ENCODE assay signal across 13 mouse cellular contexts in genomic region chr5:113991141-113991540, GRCm38 (mm10). TPM values are rescaled to one million over a fixed set of nuclear protein-coding genes. Genes with fewer than 3 reads are reported as not detected.
DNase-seq lines count a peak whose midpoint lies in the region; ATAC-seq and TF ChIP-seq lines count a peak whose summit lies in the region.
"Had no signal": no experiment of that assay in that cellular context is flagged by ENCODE, and none has a peak within 500 bp of the region (broad histone marks: within the 10 kb centered on the region; RNA-seq: fewer than 3 reads in every experiment).

No protein-coding gene starts in this region.

- H3K27ac ChIP-seq in forebrain, embryonic 15.5 days (replicated peaks): no peak overlapping the region
- no peak overlapping the region for H3K27ac ChIP-seq in forebrain, embryonic 11.5 days (ENCODE audit: low read depth, low read length)
- H3K27ac ChIP-seq in liver, embryonic 11.5 days (ENCODE audit: low read depth, low read length): no peak overlapping the region
- H3K27ac ChIP-seq in forebrain, embryonic 16.5 days (ENCODE audit: low read length): no peak overlapping the region
- no peak overlapping the region for H3K27ac ChIP-seq in thymus, adult 2 months (ENCODE audit: control insufficient read depth, insufficient read depth, low read length)

- no peak overlapping the region for H3K9ac ChIP-seq in forebrain, embryonic 15.5 days (replicated peaks)
- H3K9ac ChIP-seq in forebrain, embryonic 11.5 days (ENCODE audit: low read length): no peak overlapping the region; the same call in 1 of the 2 replicates
- H3K9ac ChIP-seq in liver, embryonic 11.5 days (ENCODE audit: low read depth, low read length): no peak overlapping the region
- H3K9ac ChIP-seq in forebrain, embryonic 16.5 days (replicated peaks; ENCODE audit: low read depth, low read length): no peak overlapping the region

- no peaks in the 10 kb centered on the region for H3K27me3 ChIP-seq in forebrain, embryonic 15.5 days
- no peaks in the 10 kb centered on the region for H3K27me3 ChIP-seq in forebrain, embryonic 11.5 days (ENCODE audit: control insufficient read depth, insufficient read depth, low read length)
- H3K27me3 ChIP-seq in liver, embryonic 11.5 days (replicated peaks; ENCODE audit: control insufficient read depth, insufficient read depth, low read length): no peaks in the 10 kb centered on the region
- no peaks in the 10 kb centered on the region for H3K27me3 ChIP-seq in forebrain, embryonic 16.5 days (replicated peaks; ENCODE audit: control insufficient read depth, insufficient read depth, low read length)
- no peaks in the 10 kb centered on the region for H3K27me3 ChIP-seq in myocyte (ENCODE audit: control insufficient read depth, insufficient read depth, insufficient read length)
- H3K27me3 ChIP-seq in thymus, adult 2 months (ENCODE audit: control insufficient read depth, insufficient read depth, low read length): no peaks in the 10 kb centered on the region; the same call in 1 of the 2 replicates

- H3K4me2 ChIP-seq in forebrain, embryonic 15.5 days (replicated peaks): peak overlapping the region; percentile 70
- H3K4me2 ChIP-seq in forebrain, embryonic 11.5 days (ENCODE audit: low read depth, low read length, severe bottlenecking): no peak overlapping the region
- H3K4me2 ChIP-seq in liver, embryonic 11.5 days: peak overlapping the region; percentile 6; the same call in 1 of the 2 replicates
- peak overlapping the region; percentile 78; the same call in 1 of the 2 replicates for H3K4me2 ChIP-seq in forebrain, embryonic 16.5 days (ENCODE audit: low read length)
- H3K4me2 ChIP-seq in myocyte (ENCODE audit: low read depth): peak overlapping the region; percentile 99

- TF ChIP-seq CTCF in thymus, adult 2 months (IDR thresholded peaks at IDR 0.05; ENCODE audit: borderline replicate concordance, control insufficient read depth, extremely low read depth, insufficient read depth, low read length, poor library complexity): no peak

- whole genome bisulfite sequencing in forebrain, embryonic 15.5 days: 75% methylated on average over 7 of the region's 7 CpGs
- WGBS in forebrain, embryonic 11.5 days: 78% methylated on average over 7 of the region's 7 CpGs
- WGBS in liver, embryonic 11.5 days: 65% methylated on average over 7 of the region's 7 CpGs
- WGBS in forebrain, embryonic 16.5 days: 67% methylated on average over 7 of the region's 7 CpGs
- WGBS in thymus, adult 2 months: 90% methylated on average over 7 of the region's 7 CpGs

- 0 out of 2 replicates have a peak, but pooled peaks cover 4% of the 10 kb centered on the region for H3K36me3 ChIP-seq in forebrain, embryonic 15.5 days
- no peaks in the 10 kb centered on the region for H3K36me3 ChIP-seq in forebrain, embryonic 11.5 days (ENCODE audit: control insufficient read depth, insufficient read depth, low read length)
- H3K36me3 ChIP-seq in liver, embryonic 11.5 days (ENCODE audit: control insufficient read depth, insufficient read depth, low read length): no peaks in the 10 kb centered on the region
- H3K36me3 ChIP-seq in forebrain, embryonic 16.5 days (ENCODE audit: control insufficient read depth, insufficient read depth): peaks cover 2% of the 10 kb centered on the region; the same call in 1 of the 2 replicates
- H3K36me3 ChIP-seq in myocyte (ENCODE audit: control insufficient read depth, insufficient read depth): no peaks in the 10 kb centered on the region
- no peaks in the 10 kb centered on the region for H3K36me3 ChIP-seq in thymus, adult 2 months (ENCODE audit: control insufficient read depth, insufficient read depth, low read length)

- H3K4me3 ChIP-seq in forebrain, embryonic 15.5 days: no peak overlapping the region
- H3K4me3 ChIP-seq in forebrain, embryonic 11.5 days (ENCODE audit: low read depth, low read length): no peak overlapping the region
- H3K4me3 ChIP-seq in liver, embryonic 11.5 days (ENCODE audit: low read depth, low read length): no peak overlapping the region
- no peak overlapping the region for H3K4me3 ChIP-seq in forebrain, embryonic 16.5 days (replicated peaks; ENCODE audit: low read length)
- H3K4me3 ChIP-seq in myocyte: no peak overlapping the region
- no peak overlapping the region for H3K4me3 ChIP-seq in thymus, adult 2 months (ENCODE audit: control insufficient read depth, insufficient read depth, low read length)

- peaks cover 40% of the 10 kb centered on the region for H3K4me1 ChIP-seq in forebrain, embryonic 15.5 days
- peaks cover 7% of the 10 kb centered on the region; the same call in 1 of the 2 replicates for H3K4me1 ChIP-seq in forebrain, embryonic 11.5 days (replicated peaks; ENCODE audit: control insufficient read depth, insufficient read depth, low read length)
- peaks cover 48% of the 10 kb centered on the region for H3K4me1 ChIP-seq in liver, embryonic 11.5 days (replicated peaks; ENCODE audit: control insufficient read depth, insufficient read depth, low read length)
- peaks cover 41% of the 10 kb centered on the region for H3K4me1 ChIP-seq in forebrain, embryonic 16.5 days (replicated peaks; ENCODE audit: control insufficient read depth, insufficient read depth, low read length)
- H3K4me1 ChIP-seq in thymus, adult 2 months (replicated peaks; ENCODE audit: control insufficient read depth, insufficient read depth, low read length): peaks cover 8% of the 10 kb centered on the region

- no peak for ATAC-seq in forebrain, embryonic 15.5 days (replicated peaks)
- no peak for ATAC-seq in forebrain, embryonic 11.5 days (replicated peaks; ENCODE audit: low FRiP score)
- ATAC-seq in liver, embryonic 11.5 days (replicated peaks; ENCODE audit: low FRiP score): no peak
- ATAC-seq in forebrain, embryonic 16.5 days: no peak

- H3K79me2 ChIP-seq in myocyte (ENCODE audit: control insufficient read depth, insufficient read depth): peaks cover 18% of the 10 kb centered on the region

- no peak for DNase-seq in forebrain, embryonic 11.5 days (ENCODE audit: low spot score)
- DNase-seq in liver, embryonic 11.5 days (ENCODE audit: low spot score): no peak
- DNase-seq in liver: no peak
- DNase-seq in gastrocnemius, postnatal 4 days (ENCODE audit: low spot score in 2 of 2): no peak
- no peak for DNase-seq in thymus, adult 2 months
- DNase-seq: cerebellum, adult 18-20 months; thymus, adult 18-20 months had no signal

- H3ac ChIP-seq in myocyte (ENCODE audit: control insufficient read depth, insufficient read length): no peak overlapping the region

- no peaks in the 10 kb centered on the region for H3K9me3 ChIP-seq in forebrain, embryonic 15.5 days
- no peaks in the 10 kb centered on the region for H3K9me3 ChIP-seq in forebrain, embryonic 11.5 days (ENCODE audit: control insufficient read depth, low read length)
- no peaks in the 10 kb centered on the region for H3K9me3 ChIP-seq in liver, embryonic 11.5 days (ENCODE audit: control insufficient read depth, low read length)
- H3K9me3 ChIP-seq in forebrain, embryonic 16.5 days (ENCODE audit: control insufficient read depth, low read length): no peaks in the 10 kb centered on the region

- TF ChIP-seq POLR2A in myocyte (IDR thresholded peaks at IDR 0.05; ENCODE audit: insufficient read length, low read depth): no peak
- TF ChIP-seq POLR2A in thymus, adult 2 months (IDR thresholded peaks at IDR 0.05; ENCODE audit: control insufficient read depth, extremely low read depth, insufficient read depth, low read length, poor library complexity): no peak

TF ChIP-seq in myocyte, 11 proteins besides CTCF, POLR2A, EP300 and RAD21:
- TF ChIP-seq CEBPB (IDR thresholded peaks at IDR 0.05; ENCODE audit: insufficient read depth, poor library complexity, severe bottlenecking) (peak; percentile 53; the same call in 1 of the 2 replicates), REST (IDR thresholded peaks at IDR 0.05; ENCODE audit: insufficient read depth, insufficient read length) (no peak), SRF (IDR thresholded peaks at IDR 0.05; ENCODE audit: control insufficient read depth, insufficient read length, low read depth) (no peak)

RNA-seq across cellular contexts. Expression of gene Ssh1, which starts 2.6 kb away (rescaled TPM):
- polyA plus RNA-seq in forebrain, embryonic 15.5 days (2015; fragmentation: Nextera tagmentation; extraction: Ambion mirVana): 12.8 and 13.8 TPM in 2 replicates
- 25.7 and 28.7 TPM in 2 replicates for polyA plus RNA-seq in forebrain, embryonic 11.5 days (2014; fragmentation: Nextera tagmentation; extraction: Ambion mirVana)
- polyA plus RNA-seq in liver, embryonic 11.5 days (2014; fragmentation: Nextera tagmentation; extraction: Ambion mirVana): 16.2 and 17.8 TPM in 2 replicates
- 11.2 and 12.4 TPM in 2 replicates for polyA plus RNA-seq in forebrain, embryonic 16.5 days (2015; fragmentation: Nextera tagmentation; extraction: Ambion mirVana)
- polyA plus RNA-seq in myocyte (2012; fragmentation: generic; extraction: Trizol): 3.4 TPM
- total RNA-seq in gastrocnemius, postnatal 4 days (2021): 10 to 100 TPM; 20.2 to 21.1 TPM
- 10.7 and 11.6 TPM in 2 replicates for polyA plus RNA-seq in thymus, adult 2 months (2012; rRNA removed)

RNA-seq across cellular contexts. Expression of gene Dao, which starts 12.4 kb away (rescaled TPM):
- polyA plus RNA-seq in forebrain, embryonic 15.5 days (2015; fragmentation: Nextera tagmentation; extraction: Ambion mirVana): not detected in 2 replicates
- not detected in 2 replicates for polyA plus RNA-seq in forebrain, embryonic 11.5 days (2014; fragmentation: Nextera tagmentation; extraction: Ambion mirVana)
- polyA plus RNA-seq in liver, embryonic 11.5 days (2014; fragmentation: Nextera tagmentation; extraction: Ambion mirVana): 0.23 TPM in 1 of 2 replicates, not detected in the other
- polyA plus RNA-seq in forebrain, embryonic 16.5 days (2015; fragmentation: Nextera tagmentation; extraction: Ambion mirVana): not detected in 2 replicates
- not detected for polyA plus RNA-seq in myocyte (2012; fragmentation: generic; extraction: Trizol)
- total RNA-seq in gastrocnemius, postnatal 4 days (2021): not detected
- 0.11 and 0.36 TPM in 2 replicates for polyA plus RNA-seq in thymus, adult 2 months (2012; rRNA removed)
- total RNA-seq: hematopoietic stem cell, adult 5-6 weeks; layer of hippocampus, adult 18-20 months had no signal
- polyA plus RNA-seq: embryonic facial prominence, embryonic 11.5 days had no signal
